Mouse (Mus musculus) cerebellum, adult 9-11 months (tissue): ENCODE measurements around the gene Zic4.

Experiments
- DNase-seq: peaks from one replicate; pipeline ENCODE4 v3.0.0; 2022

The Zic4 gene

GRCm38 (mm10) chr9:91381284-91382110, 19.3 kb downstream of the Zic4 start:
- DNase-seq, result peak; percentile 96

DNA sequence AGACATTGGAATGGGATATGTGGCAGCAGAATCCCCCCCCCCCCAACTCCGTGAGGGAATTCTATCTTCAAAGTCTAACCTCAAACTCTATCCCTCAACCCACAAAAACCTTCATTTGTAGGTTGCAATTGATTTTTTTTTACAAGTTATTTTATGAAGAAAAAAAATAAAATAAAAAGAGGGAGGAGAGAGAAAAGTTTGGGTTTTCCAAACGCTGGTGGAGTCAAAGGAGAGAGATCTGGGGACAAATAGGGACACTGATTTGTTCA, 19.8 kb downstream of the Zic4 start:
- no peak for DNase-seq

GRCm38 (mm10) chr9:91382471-91383255, 20.4 kb downstream of the Zic4 start:
- DNase-seq, result peak; percentile 69

GRCm38 (mm10) chr9:91383441-91384135, 21.4 kb downstream of the Zic4 start:
- DNase-seq, result peak; percentile 88

DNA sequence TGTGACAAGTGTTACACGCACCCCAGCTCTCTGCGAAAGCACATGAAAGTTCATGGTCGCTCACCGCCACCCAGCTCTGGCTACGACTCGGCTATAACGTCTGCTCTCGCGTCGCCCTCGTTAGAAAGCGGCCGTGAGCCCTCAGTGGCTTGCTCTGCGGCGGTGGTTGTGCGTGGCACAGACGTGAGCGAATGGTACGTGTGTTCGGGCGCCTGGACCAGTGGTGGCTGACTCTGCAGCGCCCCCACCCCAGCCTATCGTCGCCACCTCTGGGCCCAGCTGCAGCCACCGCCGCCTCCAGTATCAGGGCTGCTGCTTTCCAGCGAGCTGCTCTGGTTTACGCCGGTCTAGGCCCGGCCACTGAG, 21.9 kb downstream of the Zic4 start:
- peak; percentile 64 for DNase-seq

GRCm38 (mm10) chr9:91384693-91385560, 22.7 kb downstream of the Zic4 start:
- DNase-seq, result no peak

DNA sequence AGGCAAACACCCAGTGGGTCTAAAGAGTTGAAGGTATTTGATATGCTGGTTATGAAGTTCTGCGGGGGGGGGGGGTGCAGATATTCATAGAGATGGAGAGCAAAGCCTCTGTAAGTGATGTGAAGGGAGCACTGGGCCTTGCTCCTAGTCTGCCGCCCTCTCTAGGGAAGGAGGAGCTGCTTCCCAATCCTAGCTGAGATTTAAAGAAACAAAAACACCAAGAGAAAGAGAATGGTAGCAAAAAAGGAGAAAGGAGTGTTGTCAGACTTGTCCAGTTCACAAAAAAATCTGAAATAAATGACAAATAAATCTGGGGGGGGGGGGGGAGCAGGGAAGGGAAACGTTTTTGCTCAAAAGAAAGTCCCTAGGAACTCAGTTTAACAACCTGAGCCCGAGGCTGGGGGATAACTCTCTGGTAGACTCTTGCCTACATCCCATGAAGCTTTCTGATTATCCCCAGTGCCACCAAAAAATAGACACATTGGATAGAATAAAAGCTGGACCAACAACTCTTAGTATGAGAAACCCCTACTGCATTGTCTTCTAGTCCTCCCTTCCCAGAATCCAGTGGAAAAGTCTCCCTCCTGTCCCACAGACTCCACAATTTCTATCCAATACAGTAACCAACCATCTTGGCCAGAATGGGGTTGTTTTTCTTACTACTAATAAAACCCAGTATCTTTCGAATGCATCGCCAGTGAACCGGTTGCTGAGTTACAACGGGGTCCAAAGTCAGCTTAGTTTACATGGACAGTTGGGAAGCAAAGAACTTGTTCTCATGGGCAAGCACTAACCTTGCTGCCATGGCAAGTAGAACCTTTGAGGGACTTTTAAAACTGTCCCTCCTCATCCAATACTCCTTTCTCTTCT, 23.6 kb downstream of the Zic4 start:
- DNase-seq, result no peak

- peak; percentile 40 for DNase-seq
These were observed 24.3 kb downstream of the Zic4 start for GRCm38 (mm10) chr9:91386502-91386890.

DNA sequence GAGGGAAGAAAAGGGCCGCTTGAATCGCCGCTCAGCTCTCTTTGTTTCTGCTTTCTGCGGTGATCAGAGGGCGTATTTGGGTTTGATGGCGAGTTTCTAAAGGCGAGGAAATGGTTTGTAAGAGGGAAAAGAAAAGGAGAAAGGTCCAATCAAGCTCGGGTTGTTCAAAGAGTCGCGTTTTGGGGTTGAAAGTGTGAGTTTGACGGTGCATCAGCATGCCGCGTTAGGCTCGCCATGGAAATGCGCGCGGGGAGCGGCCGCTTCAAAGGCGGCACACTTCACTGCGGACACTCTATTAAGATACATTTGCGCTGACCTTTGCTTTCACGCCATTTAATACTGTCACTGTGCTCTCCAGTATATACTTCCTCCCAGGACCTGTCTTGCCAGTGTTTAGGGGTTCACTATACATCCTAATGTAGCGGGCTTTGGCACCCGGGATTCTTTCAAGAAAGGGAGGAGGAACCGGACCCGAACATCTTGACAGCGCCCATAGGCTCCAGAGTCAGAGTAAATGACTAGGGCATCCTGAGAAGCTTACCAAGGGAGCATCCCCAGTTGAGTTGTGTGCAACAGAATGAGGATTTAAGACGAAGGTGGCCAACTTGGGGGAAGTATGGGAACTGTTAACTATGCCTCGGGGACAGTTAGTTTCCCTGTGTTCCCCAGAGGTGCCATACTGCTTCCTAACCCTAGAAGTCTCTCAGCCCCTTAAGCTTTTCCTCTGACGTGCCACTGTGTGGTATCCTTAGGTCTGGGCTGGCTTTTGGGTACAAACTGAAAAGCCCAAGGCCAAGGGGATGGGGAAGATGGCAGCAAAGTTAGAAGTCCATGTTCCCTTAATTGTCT, 24.9 kb downstream of the Zic4 start:
- peak; percentile 39 for DNase-seq

- no peak for DNase-seq
These were observed 25.5 kb downstream of the Zic4 start for GRCm38 (mm10) chr9:91387740-91388080.

DNA sequence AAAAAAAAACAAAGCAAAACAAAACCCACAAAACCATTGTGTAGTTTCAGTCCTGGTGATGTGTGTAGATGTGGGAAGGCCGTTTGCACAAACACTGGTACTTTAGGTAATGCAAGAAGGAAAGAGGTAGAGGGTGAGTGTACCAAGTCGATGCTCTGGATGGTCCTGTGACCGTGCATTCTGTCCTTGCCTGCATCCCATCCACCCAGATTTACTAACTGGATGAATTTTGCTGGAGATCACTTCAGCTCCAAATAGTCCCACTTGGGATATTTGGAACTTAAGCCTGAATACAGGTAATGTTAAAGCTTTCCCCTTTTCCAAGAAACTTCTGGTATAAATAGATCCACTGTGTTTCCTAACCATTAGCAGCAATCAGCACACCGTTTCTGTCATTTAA, 26.0 kb downstream of the Zic4 start:
- no peak for DNase-seq

GRCm38 (mm10) chr9:91393376-91394068, 31.3 kb downstream of the Zic4 start:
- no peak for DNase-seq

GRCm38 (mm10) chr9:91394211-91394646, 32.0 kb downstream of the Zic4 start:
- DNase-seq, result no peak

GRCm38 (mm10) chr9:91395066-91395772, 33.0 kb downstream of the Zic4 start:
- no peak for DNase-seq

DNA sequence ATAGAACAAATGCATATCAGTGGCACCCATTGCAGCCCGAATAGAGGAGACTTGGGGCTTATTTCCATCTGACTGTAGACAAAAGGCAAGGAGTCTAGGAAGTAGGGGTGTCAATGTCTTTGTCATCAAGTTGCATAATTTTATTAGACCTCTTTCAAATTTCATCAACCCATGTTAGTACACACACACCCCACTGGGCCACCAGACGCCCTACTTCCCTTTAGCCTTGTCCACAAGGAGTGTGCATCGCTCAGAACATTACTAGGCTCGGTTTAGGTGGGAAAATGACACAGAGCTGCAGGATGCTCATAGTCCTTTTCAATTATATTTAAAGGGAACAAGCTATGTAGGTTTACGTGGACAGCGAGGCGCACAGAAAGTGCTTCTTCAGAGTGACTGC, 37.8 kb downstream of the Zic4 start:
- no peak for DNase-seq

DNA sequence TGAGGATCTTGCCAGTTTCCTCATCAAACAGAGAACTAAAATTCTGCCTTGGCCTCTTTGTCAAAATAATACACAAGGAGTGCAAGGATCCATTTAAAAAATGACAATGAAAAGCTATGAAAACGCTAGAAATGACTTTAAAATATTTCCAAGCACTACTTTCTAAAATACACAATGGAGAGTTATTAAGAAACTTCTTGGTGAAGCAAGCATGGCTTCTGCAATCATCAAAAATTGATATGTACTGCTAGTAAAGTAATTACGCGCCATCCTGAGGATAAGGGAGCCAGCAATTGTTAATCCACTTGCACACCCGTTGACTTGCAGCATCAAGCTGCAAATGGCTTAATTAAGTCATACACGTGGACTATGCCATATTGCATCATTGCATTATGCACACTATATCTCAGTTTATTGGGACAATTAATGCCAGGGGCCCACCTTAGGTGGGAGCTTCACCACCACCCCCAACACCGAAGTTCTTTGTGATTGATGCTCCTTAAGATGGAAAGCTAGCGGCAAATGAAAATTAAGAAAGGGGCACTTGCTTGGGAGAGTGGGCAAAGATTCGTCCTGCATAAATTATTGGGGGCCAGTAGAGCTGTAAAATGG, 38.4 kb downstream of the Zic4 start:
- DNase-seq, result no peak

GRCm38 (mm10) chr9:91401471-91401870, 39.3 kb downstream of the Zic4 start:
- DNase-seq, result no peak

- DNase-seq, result no peak
These were observed 42.0 kb downstream of the Zic4 start for GRCm38 (mm10) chr9:91404229-91404628.
